Mouse (Mus musculus) thymus, adult 2 months (tissue): ENCODE data around the gene Pex1.

Source experiments
- CTCF ChIP-seq: fragments of 200-500 bp; IDR thresholded peaks from 2 replicates; pipeline ENCODE4 v1.5.1; 2012; ENCODE audit warnings: mild to moderate bottlenecking, control low read depth, low read length, moderate library complexity, borderline replicate concordance; ENCODE audit not compliant: control insufficient read depth, poor library complexity, insufficient read depth; ENCODE audit errors: extremely low read depth
- POLR2A ChIP-seq: fragments of 200-500 bp; IDR thresholded peaks from 2 replicates; pipeline ENCODE4 v1.6.1; 2012; ENCODE audit warnings: mild to moderate bottlenecking, low read length, control low read depth, moderate library complexity; ENCODE audit not compliant: control insufficient read depth, poor library complexity, insufficient read depth; ENCODE audit errors: extremely low read depth

- no peak for TF ChIP-seq CTCF
- TF ChIP-seq POLR2A: no peak
Measured at GRCm38 (mm10) chr5:3574825-3575224, 21.0 kb upstream of the Pex1 start.
